Mouse (Mus musculus): ENCODE data around the gene Ublcp1. TPM values are rescaled to one million over a fixed set of nuclear protein-coding genes. Genes with fewer than 3 reads are reported as not detected.

Ublcp1 gene
- 54.4 and 58.4 TPM in 2 replicates for polyA plus RNA-seq (2014; fragmentation: Nextera tagmentation; extraction: Ambion mirVana)

- ATAC-seq (replicated peaks; ENCODE audit: insufficient number of reproducible peaks, low FRiP score, low TSS enrichment), result peak; percentile 88
- Histone ChIP-seq H3K27me3 (ENCODE audit: control insufficient read depth, insufficient read depth, low read length) (no peaks in the 10 kb centered on the region), H3K36me3 (ENCODE audit: control insufficient read depth, insufficient read depth, low read length) (no peaks in the 10 kb centered on the region), H3K9me3 (replicated peaks; ENCODE audit: control insufficient read depth, low read length) (no peaks in the 10 kb centered on the region), H3K4me1 (ENCODE audit: control insufficient read depth, insufficient read depth, low read length) (peaks cover 8% of the 10 kb centered on the region; the same call in 1 of the 2 replicates), H3K4me3 (ENCODE audit: low read depth, low read length) (peak within 1 kb of the TSS; percentile 88), H3K4me2 (peak within 1 kb of the TSS; percentile 83), H3K9ac (ENCODE audit: low read depth, low read length) (peak within 1 kb of the TSS; percentile 82), H3K27ac (ENCODE audit: low read depth, low read length) (peak within 1 kb of the TSS; percentile 97)
- under 1% methylated on average over 54 of the region's 54 CpGs for WGBS (ENCODE audit: insufficient replicate concordance)
Measured at GRCm38 (mm10) chr11:44470432-44471336, at the start of gene Ublcp1. Gene Ublcp1, minus strand, starts transcription at chr11:44470498.

- H3K4me3 ChIP-seq (ENCODE audit: low read depth, low read length), result peak overlapping the region; percentile 99
Measured at GRCm38 (mm10) chr11:44519096-44519949, 49.0 kb upstream of the Ublcp1 start.

GRCm38 (mm10) chr11:44518281-44519095 lies 48.2 kb upstream of the Ublcp1 start, which contains the start of gene Rnf145:
Gene Rnf145, plus strand, starts transcription at chr11:44518964.
- Histone ChIP-seq H3K4me2 (peak within 1 kb of the TSS; percentile 75), H3K36me3 (ENCODE audit: control insufficient read depth, insufficient read depth, low read length) (no peaks in the 10 kb centered on the region), H3K27me3 (ENCODE audit: control insufficient read depth, insufficient read depth, low read length) (no peaks in the 10 kb centered on the region), H3K4me1 (ENCODE audit: control insufficient read depth, insufficient read depth, low read length) (peaks cover 8% of the 10 kb centered on the region; the same call in 1 of the 2 replicates), H3K9me3 (replicated peaks; ENCODE audit: control insufficient read depth, low read length) (no peaks in the 10 kb centered on the region), H3K27ac (ENCODE audit: low read depth, low read length) (peak within 1 kb of the TSS; percentile 97), H3K9ac (ENCODE audit: low read depth, low read length) (peak within 1 kb of the TSS; percentile 96), H3K4me3 (ENCODE audit: low read depth, low read length) (peak within 1 kb of the TSS; percentile 99)
- ATAC-seq (replicated peaks; ENCODE audit: insufficient number of reproducible peaks, low FRiP score, low TSS enrichment), result peak; percentile 81
- WGBS (ENCODE audit: insufficient replicate concordance), result 2% methylated on average over 64 of the region's 70 CpGs

More at GRCm38 (mm10) chr11:44519096-44519949, 49.0 kb upstream of the Ublcp1 start:
- Histone ChIP-seq H3K27ac (ENCODE audit: low read depth, low read length) (peak overlapping the region; percentile 97), H3K9me3 (replicated peaks; ENCODE audit: control insufficient read depth, low read length) (no peaks in the 10 kb centered on the region), H3K9ac (ENCODE audit: low read depth, low read length) (peak overlapping the region; percentile 96), H3K27me3 (ENCODE audit: control insufficient read depth, insufficient read depth, low read length) (no peaks in the 10 kb centered on the region), H3K36me3 (ENCODE audit: control insufficient read depth, insufficient read depth, low read length) (no peaks in the 10 kb centered on the region), H3K4me2 (peak overlapping the region; percentile 75), H3K4me1 (ENCODE audit: control insufficient read depth, insufficient read depth, low read length) (peaks cover 8% of the 10 kb centered on the region; the same call in 1 of the 2 replicates)
- WGBS (ENCODE audit: insufficient replicate concordance), result under 1% methylated on average over 50 of the region's 61 CpGs
- ATAC-seq (replicated peaks; ENCODE audit: insufficient number of reproducible peaks, low FRiP score, low TSS enrichment), result peak; percentile 60

GRCm38 (mm10) chr11:44517561-44518280 lies 47.4 kb upstream of the Ublcp1 start:
- peaks cover 8% of the 10 kb centered on the region; the same call in 1 of the 2 replicates for H3K4me1 ChIP-seq (ENCODE audit: control insufficient read depth, insufficient read depth, low read length)
- no peak overlapping the region for H3K9ac ChIP-seq (ENCODE audit: low read depth, low read length)
- no peaks in the 10 kb centered on the region for H3K27me3 ChIP-seq (ENCODE audit: control insufficient read depth, insufficient read depth, low read length)
- ATAC-seq (replicated peaks; ENCODE audit: insufficient number of reproducible peaks, low FRiP score, low TSS enrichment), result no peak
- peak overlapping the region; percentile 99 for H3K4me3 ChIP-seq (ENCODE audit: low read depth, low read length)
- 58% methylated on average over 6 of the region's 6 CpGs for WGBS (ENCODE audit: insufficient replicate concordance)
- peak overlapping the region; percentile 75 for H3K4me2 ChIP-seq
- no peaks in the 10 kb centered on the region for H3K36me3 ChIP-seq (ENCODE audit: control insufficient read depth, insufficient read depth, low read length)
- no peaks in the 10 kb centered on the region for H3K9me3 ChIP-seq (replicated peaks; ENCODE audit: control insufficient read depth, low read length)
- no peak overlapping the region for H3K27ac ChIP-seq (ENCODE audit: low read depth, low read length)

- no peak overlapping the region for H3K4me2 ChIP-seq
- no peak overlapping the region for H3K4me3 ChIP-seq (ENCODE audit: low read depth, low read length)
- no peaks in the 10 kb centered on the region for H3K27me3 ChIP-seq (ENCODE audit: control insufficient read depth, insufficient read depth, low read length)
- no peaks in the 10 kb centered on the region for H3K36me3 ChIP-seq (ENCODE audit: control insufficient read depth, insufficient read depth, low read length)
- H3K9me3 ChIP-seq (replicated peaks; ENCODE audit: control insufficient read depth, low read length), result no peaks in the 10 kb centered on the region
- ATAC-seq (replicated peaks; ENCODE audit: insufficient number of reproducible peaks, low FRiP score, low TSS enrichment), result no peak
- peaks cover 5% of the 10 kb centered on the region; the same call in 1 of the 2 replicates for H3K4me1 ChIP-seq (ENCODE audit: control insufficient read depth, insufficient read depth, low read length)
- 25% methylated on average over 1 of the region's 1 CpGs for WGBS (ENCODE audit: insufficient replicate concordance)
- no peak overlapping the region for H3K9ac ChIP-seq (ENCODE audit: low read depth, low read length)
- no peak overlapping the region for H3K27ac ChIP-seq (ENCODE audit: low read depth, low read length)
Measured at GRCm38 (mm10) chr11:44516362-44516761, 46.1 kb upstream of the Ublcp1 start.

GRCm38 (mm10) chr11:44514666-44515065 lies 44.4 kb upstream of the Ublcp1 start:
- Histone ChIP-seq H3K9me3 (replicated peaks; ENCODE audit: control insufficient read depth, low read length) (no peaks in the 10 kb centered on the region), H3K36me3 (ENCODE audit: control insufficient read depth, insufficient read depth, low read length) (no peaks in the 10 kb centered on the region), H3K27ac (ENCODE audit: low read depth, low read length) (no peak overlapping the region), H3K4me2 (no peak overlapping the region), H3K4me1 (ENCODE audit: control insufficient read depth, insufficient read depth, low read length) (no peaks in the 10 kb centered on the region), H3K9ac (ENCODE audit: low read depth, low read length) (no peak overlapping the region), H3K4me3 (ENCODE audit: low read depth, low read length) (no peak overlapping the region), H3K27me3 (ENCODE audit: control insufficient read depth, insufficient read depth, low read length) (no peaks in the 10 kb centered on the region)
- ATAC-seq (replicated peaks; ENCODE audit: insufficient number of reproducible peaks, low FRiP score, low TSS enrichment), result no peak
- WGBS (ENCODE audit: insufficient replicate concordance), result 60% methylated on average over 2 of the region's 2 CpGs

GRCm38 (mm10) chr11:44513026-44513422 lies 42.7 kb upstream of the Ublcp1 start:
- Histone ChIP-seq H3K27ac (ENCODE audit: low read depth, low read length) (peak overlapping the region; percentile 67; the same call in 1 of the 2 replicates), H3K36me3 (ENCODE audit: control insufficient read depth, insufficient read depth, low read length) (no peaks in the 10 kb centered on the region), H3K4me1 (ENCODE audit: control insufficient read depth, insufficient read depth, low read length) (no peaks in the 10 kb centered on the region), H3K27me3 (ENCODE audit: control insufficient read depth, insufficient read depth, low read length) (no peaks in the 10 kb centered on the region), H3K4me3 (ENCODE audit: low read depth, low read length) (no peak overlapping the region), H3K9ac (ENCODE audit: low read depth, low read length) (no peak overlapping the region), H3K9me3 (replicated peaks; ENCODE audit: control insufficient read depth, low read length) (no peaks in the 10 kb centered on the region), H3K4me2 (no peak overlapping the region)
- no peak for ATAC-seq (replicated peaks; ENCODE audit: insufficient number of reproducible peaks, low FRiP score, low TSS enrichment)
- 55% methylated on average over 2 of the region's 2 CpGs for WGBS (ENCODE audit: insufficient replicate concordance)

Measured in heart, embryonic 11.5 days (tissue).